Mouse (Mus musculus): ENCODE data around the gene Nedd9.

- TF ChIP-seq JUND (IDR thresholded peaks at IDR 0.05; ENCODE audit: low read depth, low read length), result no peak
- no peak for TF ChIP-seq TCF12 (IDR thresholded peaks at IDR 0.05; ENCODE audit: low read depth, low read length)
- no peak for TF ChIP-seq BHLHE40 (IDR thresholded peaks at IDR 0.05; ENCODE audit: borderline replicate concordance, low read depth, low read length)
- no peak for TF ChIP-seq POLR2AphosphoS2 (IDR thresholded peaks at IDR 0.05; ENCODE audit: low read length)
- no peak for TF ChIP-seq ZNF384 (IDR thresholded peaks at IDR 0.05; ENCODE audit: low read depth, low read length)
- no peak for TF ChIP-seq MAX (IDR thresholded peaks at IDR 0.05; ENCODE audit: low read length)
Observed at GRCm38 (mm10) chr13:41491981-41492702, 5.0 kb upstream of the Nedd9 start.
